Mouse (Mus musculus) olfactory bulb, adult 2 months (tissue): Measurements from ENCODE around the gene Adprhl2.

Experiments
- CTCF ChIP-seq: fragments of 200-500 bp; IDR thresholded peaks from 2 replicates; pipeline ENCODE4 v1.5.1; 2012; ENCODE audit warnings: low read depth, mild to moderate bottlenecking, low read length, moderate library complexity; ENCODE audit not compliant: insufficient read depth
- POLR2A ChIP-seq: fragments of 200-500 bp; IDR thresholded peaks from 2 replicates; pipeline ENCODE4 v1.6.1; 2012; ENCODE audit warnings: mild to moderate bottlenecking, low read depth, low read length, moderate library complexity; ENCODE audit not compliant: insufficient read depth

GRCm38 (mm10) chr4:126296617-126297101 is 24.8 kb downstream of the Adprhl2 start:
- TF ChIP-seq CTCF (no peak), POLR2A (0 out of 2 replicates have a peak, but pooled peaks have one; percentile 17)
